Mouse (Mus musculus): ENCODE data around the gene Fras1. TPM values are rescaled to one million over a fixed set of nuclear protein-coding genes. Genes with fewer than 3 reads are reported as not detected.

Gene Fras1
- 5.9 and 6.4 TPM in 2 replicates for total RNA-seq (2021)
- long read RNA-seq, experiment 1, partial matches to known transcripts, result 1 of 2 reads
- long read RNA-seq, experiment 1, other reads (novel, unspliced or antisense), result 1 of 2 reads
- long read RNA-seq, experiment 2, result 0 reads

GRCm38 (mm10) chr5:96373567-96373985 is at the start of gene Fras1:
Gene Fras1, plus strand, starts transcription at chr5:96373955.
- DNase-seq, result peak; percentile 39

- peak; percentile 39 for DNase-seq
Measured at GRCm38 (mm10) chr5:96331048-96331737, 42.6 kb upstream of the Fras1 start.

- no peak for DNase-seq
Measured at GRCm38 (mm10) chr5:96331738-96332070, 42.1 kb upstream of the Fras1 start.

GRCm38 (mm10) chr5:96333963-96334362 is 39.8 kb upstream of the Fras1 start:
- DNase-seq, result no peak

DNA sequence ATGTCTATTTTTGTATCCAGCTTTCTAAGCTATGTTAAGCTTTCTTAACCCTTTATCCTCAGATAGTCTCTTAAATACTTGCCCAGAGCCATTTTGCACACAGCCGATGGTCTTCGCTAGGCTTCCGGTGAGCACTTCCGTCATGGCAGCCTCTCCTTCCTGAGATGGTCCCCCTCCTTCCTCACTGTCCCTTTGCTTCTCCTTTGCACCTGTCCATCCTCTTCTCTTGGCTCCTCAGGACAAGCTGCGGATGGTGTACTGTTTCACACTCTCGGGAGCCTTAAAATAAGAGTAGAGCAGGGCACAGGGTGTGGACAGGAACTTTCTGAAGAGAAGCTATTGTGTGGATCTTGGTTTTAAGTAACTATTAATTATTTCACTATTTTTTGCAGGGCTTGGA is 33.2 kb upstream of the Fras1 start:
- no peak for DNase-seq

GRCm38 (mm10) chr5:96344983-96345382 is 28.8 kb upstream of the Fras1 start:
- DNase-seq, result no peak

DNA sequence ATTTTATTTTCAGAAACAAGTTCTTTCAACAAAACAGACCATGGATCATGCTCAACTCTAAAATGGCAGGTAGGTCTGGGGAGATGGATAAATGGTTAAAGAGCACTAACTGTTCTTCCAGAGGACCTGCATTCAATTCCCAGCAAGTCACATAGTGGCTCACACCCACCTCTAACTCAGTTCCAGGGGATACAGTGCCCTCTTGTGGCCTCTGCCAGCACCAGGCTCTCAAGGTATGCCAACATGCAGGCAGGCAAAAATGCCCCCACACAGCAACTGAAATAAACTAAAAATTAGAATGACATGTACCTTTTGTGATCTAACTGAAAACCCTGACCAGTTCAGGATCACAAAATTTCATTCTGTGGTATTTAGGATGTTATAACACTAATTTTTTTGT is 21.8 kb upstream of the Fras1 start:
- DNase-seq, result peak; percentile 40

GRCm38 (mm10) chr5:96363950-96364349 is 9.8 kb upstream of the Fras1 start:
- DNase-seq, result no peak

- DNase-seq, result no peak
Measured at GRCm38 (mm10) chr5:96365590-96365989, 8.2 kb upstream of the Fras1 start.

DNA sequence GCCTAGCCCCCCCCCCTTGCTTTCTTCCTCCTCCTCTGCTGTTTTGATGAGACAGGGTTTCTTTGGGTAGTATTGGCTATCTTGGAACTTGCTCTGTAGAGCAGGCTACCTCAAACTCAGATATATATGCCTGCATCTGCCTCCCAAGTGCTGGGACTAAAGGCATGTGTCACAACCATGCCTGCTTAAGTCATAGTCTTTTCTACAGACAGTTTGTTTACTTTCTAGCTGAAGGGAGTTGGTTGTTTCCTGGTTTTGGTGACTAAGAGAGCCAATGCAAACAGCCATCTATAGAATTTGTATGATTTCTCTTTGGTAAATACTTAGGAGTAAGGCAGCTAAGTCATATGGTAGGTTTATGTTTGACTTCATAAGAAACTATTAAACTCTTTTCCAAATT is 6.5 kb upstream of the Fras1 start:
- DNase-seq, result no peak

DNA sequence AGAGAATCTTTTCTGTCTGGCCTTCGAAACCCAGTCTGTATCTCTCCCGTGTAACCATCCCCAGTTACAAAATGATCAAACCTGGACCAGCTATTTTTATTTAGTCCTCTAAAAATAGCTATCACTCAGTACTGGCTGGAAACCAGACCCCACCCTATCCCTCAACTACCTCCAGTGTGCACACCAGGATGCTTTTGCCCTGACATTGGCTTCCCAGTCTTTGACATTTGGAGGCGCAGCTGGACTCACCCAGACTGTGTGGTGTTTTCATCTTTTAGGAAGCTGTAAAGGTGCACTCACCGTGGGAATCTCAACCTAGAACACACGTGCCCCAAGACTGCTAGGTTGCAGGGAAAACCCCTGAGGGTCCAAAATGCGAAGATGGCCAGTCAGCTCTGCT is 649 bp upstream of the Fras1 start:
- no peak for DNase-seq

DNA sequence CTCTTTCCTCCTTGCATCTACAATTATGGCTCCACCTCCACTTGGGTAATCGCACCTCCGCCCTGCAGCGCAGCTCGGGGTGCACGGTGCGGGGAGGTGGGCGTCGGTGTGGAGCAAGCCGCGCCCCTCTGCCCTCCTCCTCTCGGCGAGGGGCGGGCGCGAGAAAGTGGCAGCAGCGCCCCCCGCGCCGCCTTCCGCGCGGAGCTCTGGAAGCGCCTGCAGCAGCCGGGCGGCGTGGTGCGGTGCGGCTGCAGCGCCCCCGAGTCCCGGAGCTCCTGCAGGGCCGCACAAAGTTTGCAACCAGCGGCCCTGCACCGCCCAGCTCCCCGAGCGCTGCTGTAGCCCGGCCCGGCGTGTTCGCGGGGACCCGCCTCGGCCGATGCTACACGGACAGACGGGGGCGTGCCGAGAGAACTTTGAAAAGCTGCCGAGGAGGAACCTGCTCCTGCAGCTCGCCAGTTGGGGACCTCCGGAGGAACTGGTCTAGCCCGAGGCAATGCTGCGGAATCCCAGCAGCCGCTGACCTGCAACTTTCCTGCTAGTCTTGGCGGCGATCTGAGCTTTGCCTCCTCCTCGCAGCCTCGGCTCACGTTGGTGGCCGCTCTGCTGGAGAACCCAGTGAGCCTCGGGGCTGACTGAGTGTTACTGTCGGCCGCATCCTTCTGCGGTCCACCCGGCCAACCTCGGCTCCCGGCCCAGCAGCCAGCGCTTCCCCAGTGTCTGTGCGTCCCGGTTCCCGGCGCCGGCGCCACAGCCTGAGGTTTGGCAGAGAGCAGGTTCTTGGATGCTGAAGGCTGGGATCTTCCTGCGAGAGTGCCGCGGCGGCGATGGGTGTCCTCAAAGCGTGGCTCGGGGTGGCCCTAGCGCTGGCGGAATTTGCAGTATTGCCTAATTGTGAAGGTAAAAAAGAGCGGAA is 489 bp downstream of the Fras1 start:
- DNase-seq, result peak; percentile 75

- no peak for DNase-seq
Measured at GRCm38 (mm10) chr5:96375391-96375831, 1.7 kb downstream of the Fras1 start.

DNA sequence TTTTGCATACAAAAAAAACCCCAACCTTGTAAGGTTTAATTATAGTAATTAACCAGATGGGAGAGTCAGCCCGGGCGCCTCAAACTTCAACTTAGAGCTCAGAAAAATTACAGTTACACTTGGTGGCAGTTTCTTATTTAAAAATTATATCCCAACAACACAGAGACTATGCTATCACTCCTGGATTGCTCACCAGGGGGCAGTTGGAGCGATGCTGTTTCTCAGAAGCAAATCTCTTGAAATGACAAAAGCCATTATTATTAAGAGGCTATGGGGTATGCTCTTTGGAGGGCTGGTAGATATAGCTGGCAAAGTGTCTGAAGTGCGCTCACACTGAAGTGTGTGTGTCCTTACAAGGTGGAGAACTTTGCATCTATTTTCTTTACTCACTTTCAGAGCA is 2.5 kb downstream of the Fras1 start:
- DNase-seq, result peak; percentile 31

GRCm38 (mm10) chr5:96386138-96386933 is 12.6 kb downstream of the Fras1 start:
- no peak for DNase-seq

DNA sequence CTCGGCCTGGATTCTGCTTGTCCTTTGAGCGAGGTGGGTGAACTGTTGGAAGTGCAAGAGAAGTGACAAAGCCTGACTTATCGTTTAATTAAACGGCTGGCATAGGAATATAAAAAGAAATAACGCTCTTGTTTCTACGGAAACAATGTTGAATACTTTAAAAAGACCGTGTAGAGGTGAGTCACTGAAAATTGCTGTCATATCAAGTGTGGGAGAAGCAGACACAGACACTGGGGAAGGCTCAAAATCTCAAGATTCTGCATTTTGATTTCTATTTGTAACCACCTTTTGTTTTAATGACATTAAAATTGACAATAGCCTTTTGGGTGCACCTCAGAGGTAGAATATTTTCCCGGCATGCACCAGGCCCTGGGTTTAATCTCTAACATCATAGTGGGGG is 14.6 kb downstream of the Fras1 start:
- DNase-seq, result no peak

DNA sequence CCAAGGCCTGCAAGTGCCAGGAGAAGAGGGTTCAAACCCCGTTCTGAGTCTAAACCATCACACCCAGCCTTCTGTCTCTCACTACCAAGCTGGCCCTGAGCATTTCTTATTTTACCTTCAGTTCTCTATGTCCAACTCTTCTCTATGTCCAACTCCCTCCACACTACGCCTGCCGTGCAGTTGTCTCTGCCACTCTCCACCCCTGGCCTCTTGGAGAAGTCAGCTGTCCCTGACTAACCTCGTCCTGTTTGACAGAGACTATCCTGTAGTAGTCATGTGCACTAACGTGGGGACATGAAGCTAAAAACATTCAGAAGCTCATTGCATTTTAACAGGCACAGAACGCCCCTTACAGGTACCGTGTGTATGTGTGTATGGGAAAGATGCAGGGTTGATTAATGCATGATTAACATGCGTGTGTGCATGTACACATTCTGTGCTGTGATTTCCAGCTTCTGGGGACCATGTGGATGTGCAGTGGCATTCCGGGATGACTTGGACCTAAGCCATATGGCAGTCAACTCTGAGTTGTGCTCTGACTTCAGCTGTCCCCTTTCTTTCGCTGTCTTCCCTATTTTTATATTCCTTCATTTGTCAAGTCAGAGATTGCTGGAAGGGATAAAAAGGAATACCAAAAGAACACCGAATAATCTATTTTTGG is 16.3 kb downstream of the Fras1 start:
- DNase-seq, result no peak

GRCm38 (mm10) chr5:96391086-96391485 is 17.3 kb downstream of the Fras1 start:
- no peak for DNase-seq

GRCm38 (mm10) chr5:96394947-96395346 is 21.2 kb downstream of the Fras1 start:
- no peak for DNase-seq

GRCm38 (mm10) chr5:96395786-96396650 is 22.3 kb downstream of the Fras1 start:
- DNase-seq, result no peak

DNA sequence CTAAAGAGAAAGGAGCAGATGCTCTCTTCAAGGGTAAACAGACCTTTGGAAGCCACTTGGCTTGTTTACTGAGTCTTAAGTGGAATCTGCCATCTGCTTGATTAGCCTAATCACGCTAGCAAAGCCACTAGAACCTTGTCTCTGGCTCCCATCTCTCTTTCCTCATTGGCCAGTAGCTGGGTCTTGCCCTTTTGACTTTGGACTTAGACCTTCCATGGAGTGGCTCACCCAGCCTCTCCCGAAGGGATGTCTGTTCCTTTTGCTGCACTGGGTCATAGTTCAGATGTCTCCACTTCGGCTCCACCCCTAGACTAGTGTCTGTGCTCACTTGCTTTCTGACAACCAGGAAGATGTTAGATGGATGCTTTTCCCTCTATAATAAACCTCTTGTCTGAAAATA is 28.8 kb downstream of the Fras1 start:
- DNase-seq, result no peak

All from adrenal gland, postnatal 14 days (tissue).